Mouse (Mus musculus) forebrain, embryonic 16.5 days (tissue): ENCODE results near the gene Cmc1. TPM values are rescaled to one million over a fixed set of nuclear protein-coding genes. Genes with fewer than 3 reads are reported as not detected.

Experiments
- ATAC-seq: fragments of 200-750 bp; cut with Nextera tagmentation; 2 replicates; pipeline ENCODE4 v1.8.0; 2017; ENCODE audit warnings: mild to moderate bottlenecking, moderate library complexity
- H3K27ac ChIP-seq: fragments of 300-500 bp; sonication (generic); 2 replicates; pipeline ENCODE4 v1.5.1; 2014; ENCODE audit warnings: low read length, control low read depth
- H3K27me3 ChIP-seq: fragments of 300-500 bp; sonication (generic); replicated peaks from 2 replicates; pipeline ENCODE4 v1.6.1; 2014; ENCODE audit warnings: low read length; ENCODE audit not compliant: control insufficient read depth, insufficient read depth
- H3K36me3 ChIP-seq: fragments of 300-500 bp; sonication (generic); 2 replicates; pipeline ENCODE4 v1.6.1; 2014; ENCODE audit not compliant: control insufficient read depth, insufficient read depth
- H3K4me1 ChIP-seq: fragments of 300-500 bp; sonication (generic); replicated peaks from 2 replicates; pipeline ENCODE4 v1.6.1; 2014; ENCODE audit warnings: low read length; ENCODE audit not compliant: control insufficient read depth, insufficient read depth
- H3K4me2 ChIP-seq: fragments of 300-500 bp; sonication (generic); 2 replicates; pipeline ENCODE4 v1.6.1; 2014; ENCODE audit warnings: mild to moderate bottlenecking, low read length, control low read depth
- H3K4me3 ChIP-seq: fragments of 300-500 bp; sonication (generic); replicated peaks from 2 replicates; pipeline ENCODE4 v1.5.1; 2014; ENCODE audit warnings: mild to moderate bottlenecking, low read length, control low read depth
- H3K9ac ChIP-seq: fragments of 300-500 bp; sonication (generic); replicated peaks from 2 replicates; pipeline ENCODE4 v1.6.1; 2014; ENCODE audit warnings: low read depth, low read length, control low read depth
- H3K9me3 ChIP-seq: fragments of 300-500 bp; sonication (generic); 2 replicates; pipeline ENCODE4 v1.6.1; 2016; ENCODE audit warnings: low read length; ENCODE audit not compliant: control insufficient read depth
- WGBS: fragments of 180-500 bp; shearing (Covaris S2); extraction: QIAGEN DNeasy Blood & Tissue Kit; methylation state at CpG from one replicate; pipeline ENCODE4 v1.1.7; 2014; 5-methylcytosine and 5-hydroxymethylcytosine counted together
- polyA plus RNA-seq: library from polyadenylated mRNA; unstranded; fragments of >200 nt; fragmentation: Nextera tagmentation; extraction: Ambion mirVana; gene quantifications from 2 replicates; pipeline ENCODE4 v1.2.1, GENCODE M21; 2015

Cmc1 gene
- polyA plus RNA-seq: 37.8 and 40.0 TPM in 2 replicates

DNA sequence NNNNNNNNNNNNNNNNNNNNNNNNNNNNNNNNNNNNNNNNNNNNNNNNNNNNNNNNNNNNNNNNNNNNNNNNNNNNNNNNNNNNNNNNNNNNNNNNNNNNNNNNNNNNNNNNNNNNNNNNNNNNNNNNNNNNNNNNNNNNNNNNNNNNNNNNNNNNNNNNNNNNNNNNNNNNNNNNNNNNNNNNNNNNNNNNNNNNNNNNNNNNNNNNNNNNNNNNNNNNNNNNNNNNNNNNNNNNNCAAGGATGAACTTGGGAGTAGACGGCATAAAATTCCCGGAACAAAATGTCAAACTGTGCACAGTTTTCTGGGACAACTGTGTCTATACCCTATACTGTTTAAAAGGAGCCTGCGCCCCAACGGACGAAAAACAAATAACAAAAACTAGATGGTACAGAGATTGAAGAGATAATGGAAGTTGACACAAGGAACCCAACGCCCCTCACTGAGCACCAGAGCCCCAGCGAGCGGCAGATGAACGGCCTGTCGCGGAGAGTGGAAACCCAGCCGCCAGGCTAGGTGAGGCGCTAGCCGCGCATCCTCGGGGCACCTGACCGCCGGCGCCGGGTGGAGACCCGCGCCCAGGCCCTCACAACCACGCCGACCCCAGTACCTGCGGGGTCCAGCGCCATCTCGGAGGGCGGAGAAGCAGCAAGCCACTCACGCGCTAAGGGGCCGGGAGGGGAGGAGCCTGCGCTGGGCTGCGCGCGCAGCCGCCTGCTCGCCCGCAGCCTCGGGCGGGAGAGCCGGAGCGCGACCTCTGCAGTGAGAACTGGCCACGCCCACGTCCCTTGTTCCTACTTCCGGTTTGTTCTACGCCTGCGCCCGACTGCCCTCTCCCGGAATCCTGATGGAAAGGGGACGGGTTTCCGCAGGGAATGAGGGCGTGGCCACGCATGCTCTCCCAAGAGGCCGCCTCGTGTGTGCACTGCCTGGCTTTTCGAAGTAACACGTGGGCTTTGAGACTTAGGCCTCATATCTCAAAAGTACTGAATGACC is at the start of gene Cmc1:
Gene Cmc1 (minus strand): TSS at position 771 of the 996 bp plus-strand sequence.
- H3K4me2 ChIP-seq: peak within 1 kb of the TSS; percentile 66
- H3K27ac ChIP-seq: peak within 1 kb of the TSS; percentile 62
- no peaks in the 10 kb centered on the region for H3K9me3 ChIP-seq
- no peaks in the 10 kb centered on the region for H3K36me3 ChIP-seq
- under 1% methylated on average over 56 of the region's 58 CpGs for WGBS
- peak within 1 kb of the TSS; percentile 84 for H3K4me3 ChIP-seq
- H3K9ac ChIP-seq: peak within 1 kb of the TSS; percentile 83
- peak; percentile 98 for ATAC-seq
- H3K27me3 ChIP-seq: no peaks in the 10 kb centered on the region
- peaks cover 16% of the 10 kb centered on the region for H3K4me1 ChIP-seq

DNA sequence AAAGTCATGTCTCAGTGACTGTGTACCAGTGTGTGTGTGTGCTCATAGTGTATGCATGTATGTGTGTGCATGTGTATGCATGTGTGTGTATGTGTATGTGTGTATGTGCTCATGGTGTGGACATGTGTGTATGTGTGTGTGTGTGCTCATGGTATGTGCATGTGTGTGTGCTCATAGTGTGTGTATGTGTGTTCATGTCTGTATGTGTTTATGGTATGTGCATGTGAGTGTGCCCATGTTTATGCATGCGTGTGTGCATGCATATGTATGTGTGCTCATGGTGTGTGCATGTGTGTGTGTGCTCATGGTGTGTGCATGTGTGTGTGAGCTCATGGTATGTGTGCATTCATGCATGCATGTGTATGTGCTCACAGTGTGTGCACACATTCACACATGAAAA is 48.6 kb upstream of the Cmc1 start:
- Histone ChIP-seq H3K9me3 (no peaks in the 10 kb centered on the region), H3K4me2 (no peak overlapping the region), H3K27me3 (no peaks in the 10 kb centered on the region), H3K4me3 (no peak overlapping the region), H3K4me1 (peaks cover 6% of the 10 kb centered on the region), H3K9ac (no peak overlapping the region), H3K36me3 (no peaks in the 10 kb centered on the region), H3K27ac (no peak overlapping the region)
- 92% methylated on average over 1 of the region's 1 CpGs for WGBS
- ATAC-seq: no peak

DNA sequence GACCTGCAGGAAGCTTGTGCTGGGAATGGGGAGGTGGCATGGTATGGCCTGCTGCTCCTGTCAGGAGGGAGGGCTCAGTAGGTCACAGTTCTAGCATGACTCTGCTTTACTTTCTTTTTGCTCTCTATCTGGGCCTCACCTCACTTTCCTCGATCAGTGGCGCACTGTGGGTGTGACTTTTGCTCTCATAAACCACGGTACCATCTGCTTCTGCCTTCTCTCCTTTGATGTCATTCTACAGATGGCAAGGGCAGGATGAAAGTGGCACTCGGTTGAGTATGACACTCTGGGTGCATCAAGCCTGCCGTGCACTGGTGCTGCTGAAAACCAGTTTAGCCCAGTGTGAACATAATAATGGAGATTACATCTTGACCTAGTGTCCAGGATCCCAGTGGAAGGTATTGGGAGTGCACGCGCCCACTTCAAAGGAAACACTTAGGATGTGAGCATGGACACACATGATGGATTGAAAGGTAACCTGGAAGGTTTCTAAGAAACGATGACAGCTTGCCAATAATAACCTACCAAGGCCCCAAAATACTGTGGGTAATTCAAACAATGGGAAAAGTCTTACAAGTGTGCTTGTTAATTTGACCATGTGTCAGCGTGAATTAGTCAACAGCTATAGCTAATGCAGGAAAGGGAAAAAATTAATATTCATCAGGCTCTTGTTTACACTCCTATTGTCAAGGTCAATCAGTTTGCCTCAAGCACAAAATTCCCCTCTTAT is 46.8 kb upstream of the Cmc1 start:
- Histone ChIP-seq H3K36me3 (no peaks in the 10 kb centered on the region), H3K4me2 (no peak overlapping the region), H3K9ac (no peak overlapping the region), H3K27ac (no peak overlapping the region), H3K27me3 (no peaks in the 10 kb centered on the region), H3K4me3 (no peak overlapping the region), H3K4me1 (peaks cover 6% of the 10 kb centered on the region), H3K9me3 (no peaks in the 10 kb centered on the region)
- 55% methylated on average over 9 of the region's 9 CpGs for WGBS
- ATAC-seq: no peak

DNA sequence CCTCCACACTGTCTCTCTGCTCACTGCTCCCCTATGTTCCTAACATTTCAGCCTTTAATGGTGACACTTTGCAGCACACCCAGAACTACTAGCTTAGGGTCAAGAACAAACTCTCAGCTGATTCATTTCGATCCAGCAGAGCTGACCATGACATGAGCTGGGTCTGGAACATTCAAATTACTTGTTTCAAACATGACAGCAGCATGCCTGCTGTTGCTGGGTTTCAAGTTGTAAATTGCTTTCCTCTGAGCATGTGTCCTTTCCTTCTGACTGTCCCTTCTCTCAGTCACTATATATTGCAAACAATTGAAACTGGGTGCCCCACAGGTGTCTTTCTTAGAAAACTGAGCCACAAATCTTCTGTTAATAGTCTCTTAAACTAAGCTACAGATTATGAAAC is 43.3 kb upstream of the Cmc1 start:
- Histone ChIP-seq H3K9ac (no peak overlapping the region), H3K4me3 (no peak overlapping the region), H3K36me3 (no peaks in the 10 kb centered on the region), H3K27ac (no peak overlapping the region), H3K4me1 (peaks cover 6% of the 10 kb centered on the region), H3K27me3 (no peaks in the 10 kb centered on the region), H3K4me2 (no peak overlapping the region), H3K9me3 (no peaks in the 10 kb centered on the region)
- 93% methylated on average over 1 of the region's 1 CpGs for WGBS
- ATAC-seq: no peak

DNA sequence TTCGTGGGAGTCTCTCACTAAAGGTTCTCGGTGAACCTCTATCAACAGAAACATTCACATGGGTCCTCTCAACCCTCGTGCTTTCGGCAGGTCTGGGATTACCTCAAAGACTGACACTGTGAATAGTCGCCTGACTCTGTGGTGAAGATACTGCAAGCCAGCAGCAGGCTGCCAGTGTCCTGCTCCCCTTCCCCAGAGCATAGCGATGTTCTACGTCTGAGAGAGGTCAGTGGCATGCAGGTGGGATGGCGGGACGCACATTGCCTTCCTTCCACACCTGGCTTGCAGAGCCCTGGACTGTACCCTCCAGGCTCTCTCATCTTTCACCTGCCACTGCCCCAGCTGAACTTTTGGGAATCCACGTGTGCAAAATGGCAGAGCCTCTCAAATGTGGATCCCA is 41.3 kb upstream of the Cmc1 start:
- H3K9me3 ChIP-seq: no peaks in the 10 kb centered on the region
- no peak overlapping the region for H3K9ac ChIP-seq
- 84% methylated on average over 10 of the region's 10 CpGs for WGBS
- no peak overlapping the region for H3K4me3 ChIP-seq
- H3K4me2 ChIP-seq: no peak overlapping the region
- peaks cover 11% of the 10 kb centered on the region; the same call in 1 of the 2 replicates for H3K4me1 ChIP-seq
- ATAC-seq: no peak
- no peaks in the 10 kb centered on the region for H3K36me3 ChIP-seq
- no peaks in the 10 kb centered on the region for H3K27me3 ChIP-seq
- no peak overlapping the region for H3K27ac ChIP-seq

DNA sequence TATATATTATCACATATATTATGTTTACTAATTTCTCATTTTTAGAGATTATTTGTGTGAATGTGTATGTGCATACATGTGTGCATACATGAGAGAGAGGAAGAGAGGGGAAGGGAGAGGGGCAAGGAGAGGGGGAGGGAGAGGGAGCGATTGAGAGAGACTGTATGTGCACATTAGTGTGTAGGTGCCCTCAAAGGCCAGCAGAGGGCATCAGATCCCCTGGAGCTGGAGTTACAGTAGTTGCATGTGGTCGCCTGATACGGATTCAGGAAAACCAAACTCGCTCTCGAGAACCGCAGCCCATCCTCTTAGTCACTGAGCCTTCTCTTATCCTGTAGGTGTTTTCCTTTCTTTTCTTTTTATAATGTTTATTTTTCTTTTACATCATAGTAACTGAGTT is 38.4 kb upstream of the Cmc1 start:
- Histone ChIP-seq H3K27ac (no peak overlapping the region), H3K36me3 (no peaks in the 10 kb centered on the region), H3K27me3 (no peaks in the 10 kb centered on the region), H3K4me1 (peaks cover 11% of the 10 kb centered on the region; the same call in 1 of the 2 replicates), H3K4me3 (no peak overlapping the region), H3K9ac (no peak overlapping the region), H3K4me2 (no peak overlapping the region), H3K9me3 (no peaks in the 10 kb centered on the region)
- no peak for ATAC-seq
- 97% methylated on average over 6 of the region's 6 CpGs for WGBS

DNA sequence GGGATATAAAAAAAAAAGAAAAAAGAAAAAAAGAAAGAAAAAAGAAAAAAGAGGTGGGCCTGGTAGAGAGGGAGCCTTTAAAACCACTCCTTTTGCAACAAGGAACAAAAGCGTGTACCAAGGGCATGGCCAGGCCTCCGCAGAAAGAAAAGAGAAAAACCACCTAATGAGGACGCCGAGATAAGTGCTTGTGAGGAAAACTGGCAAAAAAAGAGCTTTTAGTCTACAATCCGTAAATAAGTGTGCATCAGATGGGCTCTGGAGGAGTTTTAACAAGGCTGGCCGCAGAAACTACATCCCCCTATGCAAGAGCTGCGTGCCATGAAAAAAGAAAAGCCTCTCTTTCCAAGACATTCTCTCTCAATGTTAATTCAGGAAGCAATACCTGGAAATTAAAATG is 37.4 kb upstream of the Cmc1 start:
- Histone ChIP-seq H3K9ac (no peak overlapping the region), H3K27ac (no peak overlapping the region; the same call in 1 of the 2 replicates), H3K27me3 (no peaks in the 10 kb centered on the region), H3K36me3 (no peaks in the 10 kb centered on the region), H3K4me1 (peaks cover 11% of the 10 kb centered on the region; the same call in 1 of the 2 replicates), H3K9me3 (no peaks in the 10 kb centered on the region), H3K4me3 (no peak overlapping the region), H3K4me2 (peak overlapping the region; percentile 31; the same call in 1 of the 2 replicates)
- ATAC-seq: no peak; the same call in 1 of the 2 replicates
- 7% methylated on average over 7 of the region's 7 CpGs for WGBS

DNA sequence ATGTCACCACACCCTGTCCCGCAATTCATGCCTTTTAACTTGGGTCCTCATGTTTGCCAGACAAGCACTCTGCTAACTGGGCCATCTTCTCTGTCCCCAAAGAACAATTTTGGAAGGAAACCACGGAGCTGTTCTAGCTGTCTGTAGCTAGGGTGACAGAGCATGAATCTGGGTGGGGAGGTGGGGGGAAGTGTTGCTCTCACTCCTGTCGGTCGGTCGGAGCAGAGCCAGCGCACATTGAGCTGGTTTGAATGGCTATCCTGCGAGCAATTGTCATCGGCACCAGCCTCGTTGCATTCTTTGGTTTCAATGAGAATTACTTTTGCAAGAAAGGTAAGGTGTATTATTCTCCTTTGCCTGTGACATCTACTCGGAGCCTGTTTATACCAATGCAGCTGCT is 36.8 kb upstream of the Cmc1 start:
- 0 out of 2 replicates have a peak overlapping the region, but pooled peaks have one; percentile 2 for H3K4me2 ChIP-seq
- no peaks in the 10 kb centered on the region for H3K36me3 ChIP-seq
- peaks cover 11% of the 10 kb centered on the region; the same call in 1 of the 2 replicates for H3K4me1 ChIP-seq
- H3K27me3 ChIP-seq: no peaks in the 10 kb centered on the region
- no peaks in the 10 kb centered on the region for H3K9me3 ChIP-seq
- no peak for ATAC-seq
- no peak overlapping the region for H3K4me3 ChIP-seq
- H3K9ac ChIP-seq: no peak overlapping the region
- no peak overlapping the region for H3K27ac ChIP-seq
- WGBS: 18% methylated on average over 10 of the region's 10 CpGs
